Mouse (Mus musculus) embryonic facial prominence, embryonic 15.5 days (tissue): ENCODE results near the gene Gm11634. TPM values are rescaled to one million over a fixed set of nuclear protein-coding genes. Genes with fewer than 3 reads are reported as not detected.
"Not testable (repeated sequence)": the region's sequence is repeated elsewhere in the genome, so short reads cannot be mapped to it uniquely, and the experiment has no call there.

Experiments
- ATAC-seq: fragments of 200-750 bp; cut with Nextera tagmentation; 2 replicates; pipeline ENCODE4 v1.8.0; 2017; ENCODE audit warnings: low read depth, moderate TSS enrichment; ENCODE audit not compliant: insufficient number of reproducible peaks, low FRiP score, low TSS enrichment
- H3K27ac ChIP-seq: fragments of 300-500 bp; sonication (generic); replicated peaks from 2 replicates; pipeline ENCODE4 v1.5.1; 2015; ENCODE audit warnings: mild to moderate bottlenecking, inconsistent platforms
- H3K27me3 ChIP-seq: fragments of 300-500 bp; sonication (generic); 2 replicates; pipeline ENCODE4 v1.6.1; 2015; ENCODE audit warnings: inconsistent platforms
- H3K36me3 ChIP-seq: fragments of 300-500 bp; sonication (generic); 2 replicates; pipeline ENCODE4 v1.6.1; 2015; ENCODE audit warnings: mild to moderate bottlenecking, inconsistent platforms
- H3K4me1 ChIP-seq: fragments of 300-500 bp; sonication (generic); 2 replicates; pipeline ENCODE4 v1.6.1; 2015; ENCODE audit warnings: inconsistent platforms
- H3K4me2 ChIP-seq: fragments of 300-500 bp; sonication (generic); replicated peaks from 2 replicates; pipeline ENCODE4 v1.6.1; 2015; ENCODE audit warnings: mild to moderate bottlenecking, inconsistent platforms
- H3K4me3 ChIP-seq: fragments of 300-500 bp; sonication (generic); replicated peaks from 2 replicates; pipeline ENCODE4 v1.5.1; 2015; ENCODE audit warnings: mild to moderate bottlenecking, inconsistent platforms
- H3K9ac ChIP-seq: fragments of 300-500 bp; sonication (generic); 2 replicates; pipeline ENCODE4 v1.6.1; 2015; ENCODE audit warnings: inconsistent platforms
- H3K9me3 ChIP-seq: fragments of 300-500 bp; sonication (generic); replicated peaks from 2 replicates; pipeline ENCODE4 v1.6.1; 2016; ENCODE audit warnings: inconsistent platforms
- WGBS: fragments of 180-500 bp; shearing (Covaris S2); methylation state at CpG from one replicate; pipeline ENCODE4 v1.1.7; 2015; 5-methylcytosine and 5-hydroxymethylcytosine counted together
- polyA plus RNA-seq: library from polyadenylated mRNA; unstranded; fragments of >200 nt; fragmentation: Nextera tagmentation; extraction: Ambion mirVana; gene quantifications from 2 replicates; pipeline ENCODE4 v1.2.1, GENCODE M21; 2015

The Gm11634 gene
- polyA plus RNA-seq, 1 experiment from 2014 or later = not detected

DNA sequence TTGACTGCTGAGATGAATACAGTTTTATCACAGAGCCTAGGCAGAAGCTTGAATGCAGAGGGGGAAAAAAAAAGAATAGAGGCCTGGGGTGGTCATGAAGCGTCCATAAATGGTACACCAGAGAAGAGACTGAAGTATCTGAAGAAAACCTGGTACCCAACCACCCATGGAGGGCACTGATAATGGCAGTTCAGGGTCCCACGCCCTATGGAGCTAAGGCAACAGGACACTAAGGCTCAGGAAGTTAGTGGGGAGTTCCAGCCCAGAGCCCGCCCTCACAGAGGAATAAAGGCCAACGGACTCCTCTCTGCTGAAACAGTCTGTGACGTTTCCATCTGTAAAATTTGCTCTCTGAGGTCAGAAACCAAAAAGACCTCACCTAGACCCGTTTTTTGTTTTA lies 16.3 kb upstream of the Gm11634 start:
- WGBS = 75% methylated on average over 6 of the region's 6 CpGs
- Histone ChIP-seq H3K9me3 (no peaks in the 10 kb centered on the region), H3K36me3 (no peaks in the 10 kb centered on the region)

DNA sequence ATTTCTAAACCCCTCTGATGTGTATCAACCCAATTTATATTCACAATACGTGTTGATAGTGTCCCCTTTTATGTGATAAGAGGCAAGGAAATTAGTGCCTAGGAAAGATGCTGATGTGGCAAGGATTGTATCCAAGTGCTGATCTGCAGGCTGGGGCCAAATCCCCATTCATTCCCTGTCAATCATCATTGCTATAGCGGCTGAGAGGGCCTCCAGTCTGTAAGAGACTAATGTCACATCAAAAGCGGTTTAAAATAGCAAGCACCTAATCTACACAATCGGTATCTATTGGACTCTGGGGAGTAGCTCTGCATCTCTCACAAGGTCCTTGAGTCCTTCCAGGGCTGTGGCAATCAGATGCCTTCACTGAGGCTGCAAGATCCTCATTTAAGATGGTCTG lies 15.1 kb upstream of the Gm11634 start:
- WGBS = 56% methylated on average over 4 of the region's 4 CpGs
- ATAC-seq = no peak
- Histone ChIP-seq H3K27me3 (no peaks in the 10 kb centered on the region), H3K27ac (no peak overlapping the region), H3K9ac (no peak overlapping the region), H3K4me1 (peaks cover 6% of the 10 kb centered on the region), H3K4me2 (no peak overlapping the region), H3K4me3 (no peak overlapping the region), H3K36me3 (no peaks in the 10 kb centered on the region), H3K9me3 (no peaks in the 10 kb centered on the region)

More for the DNA sequence above, 16.3 kb upstream of the Gm11634 start:
- Histone ChIP-seq H3K27me3 (no peaks in the 10 kb centered on the region), H3K4me2 (no peak overlapping the region), H3K4me3 (no peak overlapping the region), H3K4me1 (peaks cover 6% of the 10 kb centered on the region), H3K27ac (no peak overlapping the region), H3K9ac (no peak overlapping the region)
- ATAC-seq = no peak

GRCm38 (mm10) chr11:101613596-101613995 lies 14.5 kb upstream of the Gm11634 start:
- no peaks in the 10 kb centered on the region for H3K27me3 ChIP-seq
- H3K36me3 ChIP-seq = no peaks in the 10 kb centered on the region
- peaks cover 6% of the 10 kb centered on the region for H3K4me1 ChIP-seq
- no peak overlapping the region for H3K27ac ChIP-seq
- ATAC-seq = no peak
- no peak overlapping the region for H3K9ac ChIP-seq
- H3K9me3 ChIP-seq = no peaks in the 10 kb centered on the region
- no peak overlapping the region for H3K4me2 ChIP-seq
- H3K4me3 ChIP-seq = no peak overlapping the region
- 80% methylated on average over 6 of the region's 6 CpGs for WGBS

DNA sequence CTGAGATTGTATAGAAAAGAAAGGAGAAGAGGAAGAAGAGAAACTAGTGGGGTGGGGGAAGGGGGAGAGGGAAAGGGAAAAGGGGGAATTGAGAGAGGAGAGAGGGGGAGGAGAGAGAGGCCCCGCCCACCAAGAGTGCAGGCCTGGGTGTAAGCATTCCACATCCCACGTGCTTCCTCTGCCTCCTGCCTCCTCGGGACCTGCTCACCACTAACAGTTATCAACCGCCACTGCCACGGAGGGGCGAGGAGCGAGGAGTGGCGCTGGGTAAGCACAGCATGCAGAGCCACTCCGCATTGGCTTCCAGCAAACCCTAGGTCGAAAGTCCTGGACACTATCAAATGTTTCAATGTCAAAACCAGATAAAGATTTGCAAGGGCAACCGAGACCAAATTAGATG lies 11.4 kb upstream of the Gm11634 start:
- no peak overlapping the region for H3K27ac ChIP-seq
- H3K4me3 ChIP-seq = no peak overlapping the region
- no peaks in the 10 kb centered on the region for H3K27me3 ChIP-seq
- no peaks in the 10 kb centered on the region for H3K9me3 ChIP-seq
- H3K9ac ChIP-seq = no peak overlapping the region
- no peak overlapping the region for H3K4me2 ChIP-seq
- no peaks in the 10 kb centered on the region for H3K36me3 ChIP-seq
- 30% methylated on average over 11 of the region's 11 CpGs for WGBS
- no peak for ATAC-seq
- H3K4me1 ChIP-seq = no peaks in the 10 kb centered on the region

GRCm38 (mm10) chr11:101607134-101607533 lies 8.1 kb upstream of the Gm11634 start:
- H3K27me3 ChIP-seq, H3K4me2 ChIP-seq, H3K9ac ChIP-seq, H3K4me1 ChIP-seq, H3K27ac ChIP-seq, H3K36me3 ChIP-seq, H3K4me3 ChIP-seq, ATAC-seq, H3K9me3 ChIP-seq: not testable (repeated sequence)
- WGBS = 91% methylated on average over 4 of the region's 4 CpGs

DNA sequence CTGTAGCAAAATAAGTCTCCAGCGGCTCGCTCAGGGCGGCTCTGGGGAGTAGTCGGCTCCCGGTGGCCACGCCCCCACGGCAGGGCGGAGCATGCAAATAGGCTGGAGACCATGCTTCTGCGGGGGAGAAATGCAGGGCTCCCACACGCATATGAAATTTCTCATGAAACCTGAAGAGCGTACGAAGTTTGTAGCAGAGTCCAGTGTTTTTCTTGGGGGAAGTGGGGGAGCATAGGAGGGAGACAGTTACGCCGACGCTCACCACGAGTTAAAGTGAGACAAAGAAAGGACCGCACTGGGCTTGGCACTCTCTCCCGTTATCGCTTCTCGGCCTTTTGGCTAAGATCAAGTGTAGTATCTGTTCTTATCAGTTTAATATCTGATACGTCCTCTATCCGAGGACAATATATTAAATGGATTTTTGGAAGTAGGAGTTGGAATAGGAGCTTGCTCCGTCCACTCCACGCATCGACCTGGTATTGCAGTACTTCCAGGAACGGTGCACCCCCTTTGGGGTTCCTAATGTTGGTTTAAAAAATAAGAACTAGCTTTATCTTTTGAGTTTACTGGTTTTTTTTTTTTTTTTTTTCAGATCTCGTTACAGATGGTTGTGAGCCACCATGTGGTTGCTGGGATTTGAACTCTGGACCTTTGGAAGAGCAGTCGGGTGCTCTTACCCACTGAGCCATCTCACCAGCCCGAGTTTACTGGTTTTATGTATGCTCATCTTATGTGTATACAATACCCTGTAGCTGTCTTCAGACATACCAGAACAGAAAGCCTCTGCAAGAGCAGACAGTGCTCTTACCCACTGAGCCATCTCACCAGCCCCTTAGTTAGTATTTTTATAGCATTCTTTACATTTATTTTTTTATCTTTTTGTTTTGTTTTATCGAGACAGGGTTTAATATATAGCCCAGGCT lies 5.7 kb upstream of the Gm11634 start:
- H3K27ac ChIP-seq, H3K36me3 ChIP-seq, H3K4me1 ChIP-seq, H3K9ac ChIP-seq, H3K9me3 ChIP-seq, H3K27me3 ChIP-seq: not testable (repeated sequence)
- Histone ChIP-seq H3K4me2 (peak overlapping the region; percentile 42), H3K4me3 (peak overlapping the region; percentile 30)
- WGBS = 1% methylated on average over 30 of the region's 30 CpGs
- ATAC-seq = peak; percentile 70

GRCm38 (mm10) chr11:101604116-101604515 lies 5.1 kb upstream of the Gm11634 start:
- ATAC-seq = no peak
- no peak overlapping the region for H3K4me3 ChIP-seq
- H3K4me2 ChIP-seq = peak overlapping the region; percentile 42
- H3K27me3 ChIP-seq = no peaks in the 10 kb centered on the region
- H3K9me3 ChIP-seq = no peaks in the 10 kb centered on the region
- 3% methylated on average over 3 of the region's 3 CpGs for WGBS
- no peak overlapping the region for H3K27ac ChIP-seq
- H3K36me3 ChIP-seq = no peaks in the 10 kb centered on the region
- H3K4me1 ChIP-seq = peaks cover 4% of the 10 kb centered on the region; the same call in 1 of the 2 replicates
- no peak overlapping the region for H3K9ac ChIP-seq

DNA sequence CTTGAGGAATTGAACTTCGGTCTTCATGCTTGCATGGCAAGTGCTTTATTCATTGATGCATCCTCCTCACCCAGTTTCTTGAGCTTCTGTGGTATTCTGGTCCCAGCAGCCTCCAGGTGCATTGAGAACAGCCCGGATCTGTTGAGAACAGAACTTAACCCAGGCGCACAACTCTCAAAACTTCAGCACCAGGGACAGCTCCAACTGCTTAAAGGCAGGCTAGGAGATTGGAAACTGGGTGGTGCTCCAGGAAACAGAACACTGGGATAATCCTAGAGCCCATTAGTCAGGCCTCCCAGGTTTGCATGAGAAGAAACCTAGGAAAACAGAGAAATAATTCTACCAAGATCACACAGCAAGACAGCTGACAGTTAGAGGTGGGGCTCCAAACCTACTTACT lies 3.4 kb upstream of the Gm11634 start:
- Histone ChIP-seq H3K4me1 (peaks cover 4% of the 10 kb centered on the region; the same call in 1 of the 2 replicates), H3K27ac (no peak overlapping the region), H3K4me2 (no peak overlapping the region), H3K27me3 (no peaks in the 10 kb centered on the region), H3K36me3 (no peaks in the 10 kb centered on the region), H3K4me3 (no peak overlapping the region), H3K9ac (no peak overlapping the region), H3K9me3 (no peaks in the 10 kb centered on the region)
- 8% methylated on average over 3 of the region's 3 CpGs for WGBS
- no peak for ATAC-seq

DNA sequence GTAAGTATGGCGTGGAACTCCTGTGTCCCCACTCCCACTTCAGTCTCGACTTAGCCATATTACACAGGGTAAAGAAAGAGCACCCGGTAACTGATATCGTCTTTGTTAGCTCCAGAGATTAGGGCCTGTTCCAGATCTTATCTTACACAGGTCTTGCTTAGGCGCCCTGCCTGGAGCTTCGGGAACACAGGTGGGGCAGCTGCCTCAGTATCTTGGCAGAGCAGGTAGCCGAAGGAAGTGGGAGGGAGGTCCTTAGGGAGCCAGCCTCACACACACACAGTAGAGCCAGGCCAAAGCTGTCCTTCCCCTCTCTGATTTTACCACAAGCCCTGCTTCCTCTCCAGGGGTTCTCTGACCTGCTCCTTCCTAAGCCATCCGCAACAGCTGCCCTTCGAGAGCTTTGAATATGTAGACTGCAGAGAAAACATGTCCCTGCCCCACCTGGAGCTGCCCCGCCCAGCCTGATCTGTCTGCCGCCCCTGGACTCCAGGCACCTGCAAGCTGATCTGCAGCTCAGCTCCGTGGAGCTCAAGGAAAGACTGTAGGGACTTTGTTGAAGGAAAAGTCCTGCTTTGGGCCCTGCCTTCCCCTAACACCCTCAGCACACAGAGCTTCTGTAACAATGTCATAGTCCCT lies 8.9 kb downstream of the Gm11634 start:
- no peak for ATAC-seq
- no peaks in the 10 kb centered on the region for H3K4me1 ChIP-seq
- H3K27ac ChIP-seq = no peak overlapping the region
- H3K27me3 ChIP-seq = no peaks in the 10 kb centered on the region
- H3K4me3 ChIP-seq = no peak overlapping the region
- no peak overlapping the region for H3K9ac ChIP-seq
- no peak overlapping the region for H3K4me2 ChIP-seq
- H3K9me3 ChIP-seq = no peaks in the 10 kb centered on the region
- H3K36me3 ChIP-seq = peaks cover 7% of the 10 kb centered on the region; the same call in 1 of the 2 replicates
- WGBS = 67% methylated on average over 12 of the region's 12 CpGs

- Histone ChIP-seq H3K9me3 (no peaks in the 10 kb centered on the region), H3K27me3 (no peaks in the 10 kb centered on the region), H3K4me3 (no peak overlapping the region), H3K9ac (no peak overlapping the region), H3K36me3 (peaks cover 7% of the 10 kb centered on the region; the same call in 1 of the 2 replicates), H3K4me1 (no peaks in the 10 kb centered on the region), H3K4me2 (no peak overlapping the region), H3K27ac (no peak overlapping the region)
- 29% methylated on average over 5 of the region's 5 CpGs for WGBS
- ATAC-seq = no peak
These were observed 9.6 kb downstream of the Gm11634 start for GRCm38 (mm10) chr11:101589444-101589843.

- no peak overlapping the region for H3K4me3 ChIP-seq
- ATAC-seq = no peak
- no peak overlapping the region for H3K9ac ChIP-seq
- peaks cover 7% of the 10 kb centered on the region; the same call in 1 of the 2 replicates for H3K36me3 ChIP-seq
- no peaks in the 10 kb centered on the region for H3K27me3 ChIP-seq
- 87% methylated on average over 7 of the region's 7 CpGs for WGBS
- H3K9me3 ChIP-seq = no peaks in the 10 kb centered on the region
- H3K27ac ChIP-seq = no peak overlapping the region
- no peaks in the 10 kb centered on the region for H3K4me1 ChIP-seq
- H3K4me2 ChIP-seq = no peak overlapping the region
These were observed 10.2 kb downstream of the Gm11634 start for GRCm38 (mm10) chr11:101588868-101589267.
